Mouse (Mus musculus): Measurements from ENCODE around the gene Olfr810.

The Olfr810 gene

GRCm38 (mm10) chr10:129794817-129795216 is at the start of gene Olfr810:
Gene Olfr810 (minus strand): TSS chr10:129794917.
- DNase-seq (ENCODE audit: low read depth, low spot score): no peak

GRCm38 (mm10) chr10:129804296-129804695 is 9.6 kb upstream of the Olfr810 start, which contains the start of gene Olfr811:
Gene Olfr811 (minus strand): TSS chr10:129804396.
- no peak for DNase-seq (ENCODE audit: low read depth, low spot score)

- DNase-seq (ENCODE audit: low read depth, low spot score): no peak
Observed at GRCm38 (mm10) chr10:129778123-129778522, 16.6 kb downstream of the Olfr810 start.

GRCm38 (mm10) chr10:129774338-129774737 is 20.4 kb downstream of the Olfr810 start, which contains the start of gene Olfr809:
Gene Olfr809 (plus strand): TSS chr10:129774638.
- DNase-seq (ENCODE audit: low read depth, low spot score): no peak

GRCm38 (mm10) chr10:129765182-129765581 is 29.5 kb downstream of the Olfr810 start, which contains the start of gene Olfr808:
Gene Olfr808 (plus strand): TSS chr10:129765482.
- DNase-seq (ENCODE audit: low read depth, low spot score): no peak

GRCm38 (mm10) chr10:129757693-129758092 is 37.0 kb downstream of the Olfr810 start, which contains the start of gene Olfr807:
Gene Olfr807 (minus strand): TSS chr10:129757793.
- DNase-seq (ENCODE audit: low read depth, low spot score): no peak

GRCm38 (mm10) chr10:129741821-129742220 is 52.9 kb downstream of the Olfr810 start, which contains the start of gene Olfr806:
Gene Olfr806 (minus strand): TSS chr10:129741921.
- DNase-seq (ENCODE audit: low read depth, low spot score): no peak
